Mouse (Mus musculus) kidney, adult 8-10 months (tissue): Measurements from ENCODE around the gene Arl16.
A peak's percentile ranks its signal among the peaks of the same experiment; 100 is the strongest.

Experiments
- DNase-seq, 2 experiments: peaks; one replicate each; pipeline ENCODE4 v3.0.0; 2022

The Arl16 gene

DNA sequence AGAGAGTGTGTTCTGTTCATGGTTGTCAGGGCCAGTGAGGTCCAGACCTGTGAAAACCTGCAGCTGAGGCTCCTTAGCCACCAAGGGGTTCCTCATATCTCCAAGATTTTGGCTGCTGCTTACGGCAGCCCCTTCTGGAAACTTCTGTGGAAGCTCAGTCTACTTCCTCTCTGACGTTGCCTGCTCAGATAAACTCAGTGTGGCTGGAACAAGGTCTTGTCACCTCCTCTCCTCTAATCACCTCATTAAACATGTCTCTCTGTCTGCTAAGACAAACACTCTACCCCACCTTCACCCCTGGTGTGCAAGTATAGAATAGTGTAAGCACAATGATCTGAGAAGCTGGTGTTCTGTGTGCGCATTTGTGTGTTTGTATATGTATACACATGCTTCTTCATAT lies 21.9 kb downstream of the Arl16 start:
- no peak for DNase-seq

DNA sequence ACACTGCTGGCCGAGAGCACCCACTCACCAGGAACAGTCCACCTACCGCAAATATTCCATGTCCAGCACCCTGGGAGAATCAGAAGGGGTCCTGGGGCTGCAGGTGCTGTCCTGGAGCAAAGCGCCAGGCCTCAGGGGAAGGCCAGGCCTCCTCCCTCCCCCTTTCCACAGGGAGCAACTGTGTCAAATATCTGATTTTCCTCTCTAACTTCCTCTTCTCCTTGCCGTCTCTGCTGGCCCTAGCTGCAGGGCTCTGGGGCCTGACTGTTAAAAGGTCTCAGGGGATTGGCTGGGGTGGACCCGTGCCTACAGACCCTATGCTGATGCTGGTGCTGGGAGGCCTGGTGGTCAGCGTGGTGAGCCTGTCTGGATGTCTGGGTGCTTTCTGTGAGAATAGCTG lies 23.3 kb downstream of the Arl16 start:
- no peak for DNase-seq

DNA sequence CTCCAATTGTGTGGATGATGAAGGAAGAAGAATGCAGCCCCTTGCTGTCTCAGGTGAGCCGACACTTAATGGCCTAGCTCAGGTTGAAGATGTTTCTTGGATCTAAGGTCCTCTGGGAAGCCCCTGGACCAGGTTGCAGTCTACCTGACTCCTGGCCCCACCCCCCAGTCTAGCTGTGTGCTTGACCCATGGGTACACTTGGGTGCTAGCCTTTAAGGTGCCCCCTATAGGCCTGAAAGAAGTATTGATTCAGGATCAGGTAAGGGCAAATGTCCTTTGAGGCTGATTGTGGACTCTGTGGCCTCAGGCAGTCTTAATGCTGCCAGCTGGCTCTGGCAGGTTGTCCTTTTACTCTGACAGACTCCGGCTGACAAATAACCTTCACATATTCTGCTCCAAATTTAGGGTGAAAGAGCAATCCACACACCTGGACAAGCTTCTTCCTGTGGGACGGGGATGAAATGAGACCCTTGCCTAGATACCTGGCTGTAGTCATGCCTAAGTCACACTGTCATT lies 24.6 kb downstream of the Arl16 start:
- peak in 1 of 2 experiments; percentile 18 for DNase-seq

DNA sequence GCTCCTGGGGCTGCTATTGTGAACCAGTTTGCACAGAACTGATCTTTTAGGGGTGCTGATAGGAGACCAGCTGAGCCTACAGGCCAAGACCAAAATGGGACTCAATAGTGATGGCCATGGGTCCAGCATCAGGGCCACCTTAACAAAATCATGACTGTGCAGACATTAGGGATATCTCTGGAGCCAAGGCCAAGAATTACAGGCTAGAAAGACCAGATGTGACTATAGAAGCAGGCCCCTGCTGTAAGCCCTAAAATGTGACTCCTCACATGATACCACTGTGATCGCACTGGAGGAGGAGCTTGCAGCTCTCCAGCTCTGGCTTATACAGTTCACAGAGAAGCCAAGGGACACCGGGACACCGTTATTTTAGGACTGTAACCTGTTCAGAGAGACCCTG lies 25.1 kb downstream of the Arl16 start, which contains the start of gene Tspan10:
Gene Tspan10 (plus strand): TSS at position 301 of the 400 bp plus-strand sequence.
- DNase-seq = no peak

DNA sequence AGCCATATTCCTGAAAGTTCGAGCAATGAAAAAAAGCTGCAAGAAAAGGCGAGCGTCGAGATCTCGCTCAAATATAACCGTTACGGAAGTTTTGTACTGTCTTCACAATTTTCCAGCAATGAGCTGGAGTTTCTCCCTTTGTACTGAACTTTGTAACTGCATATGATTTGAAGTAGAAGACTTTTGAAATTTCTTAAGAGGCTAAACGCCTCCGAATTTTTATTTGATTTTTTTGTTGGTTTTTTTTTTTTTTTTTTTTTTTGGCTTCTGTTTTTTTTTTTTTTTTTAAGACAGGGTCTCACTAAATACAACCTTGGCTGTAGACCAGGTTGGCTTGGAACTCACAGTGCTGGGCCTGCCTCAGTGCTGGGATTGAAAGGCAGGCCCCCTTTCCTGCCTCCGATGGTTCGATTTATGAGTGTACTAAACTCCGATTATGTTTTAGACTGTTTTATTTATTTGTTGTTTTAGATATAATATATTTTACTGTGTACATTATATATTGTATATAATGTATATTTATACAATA lies 29.5 kb downstream of the Arl16 start:
- no peak for DNase-seq

DNA sequence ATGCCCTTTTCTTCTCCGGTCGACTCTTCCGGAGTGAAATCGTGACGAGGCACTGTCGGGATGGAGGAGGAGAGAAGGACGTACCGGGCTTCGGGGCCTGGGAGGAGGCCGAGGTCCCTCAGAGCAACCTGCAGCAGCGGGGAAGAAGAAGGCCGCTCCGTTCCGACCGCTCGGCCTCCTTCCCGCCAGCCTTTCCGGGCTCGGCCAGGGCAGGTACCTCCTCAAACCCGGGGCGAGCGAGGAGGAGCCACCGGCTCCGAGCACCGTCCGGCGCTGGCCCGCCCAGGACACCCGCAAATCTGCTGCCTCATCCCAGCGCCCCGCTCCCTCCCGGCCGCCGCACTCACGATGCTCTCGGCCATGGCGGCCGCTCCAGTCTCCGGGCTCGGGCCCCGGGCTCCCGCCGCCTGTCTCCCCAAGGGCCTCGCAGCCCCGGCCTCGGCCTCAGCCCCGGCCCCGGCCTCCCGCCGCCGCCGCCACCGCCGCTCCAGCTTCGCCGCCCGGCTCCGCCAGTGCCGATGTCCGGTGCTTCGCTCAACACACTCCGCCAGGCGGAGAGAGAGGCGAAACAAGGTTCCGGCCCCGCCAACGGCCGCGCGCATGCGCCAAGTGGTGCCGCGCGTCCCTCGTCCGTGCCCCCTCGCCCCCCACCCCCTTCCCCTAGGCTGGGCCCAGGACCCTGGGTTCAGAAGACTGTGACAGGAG lies 30.1 kb downstream of the Arl16 start, which contains the start of gene Nploc4:
Gene Nploc4 (minus strand): TSS at position 557 of the 705 bp plus-strand sequence.
- peak; percentile 73 to 88 for DNase-seq

DNA sequence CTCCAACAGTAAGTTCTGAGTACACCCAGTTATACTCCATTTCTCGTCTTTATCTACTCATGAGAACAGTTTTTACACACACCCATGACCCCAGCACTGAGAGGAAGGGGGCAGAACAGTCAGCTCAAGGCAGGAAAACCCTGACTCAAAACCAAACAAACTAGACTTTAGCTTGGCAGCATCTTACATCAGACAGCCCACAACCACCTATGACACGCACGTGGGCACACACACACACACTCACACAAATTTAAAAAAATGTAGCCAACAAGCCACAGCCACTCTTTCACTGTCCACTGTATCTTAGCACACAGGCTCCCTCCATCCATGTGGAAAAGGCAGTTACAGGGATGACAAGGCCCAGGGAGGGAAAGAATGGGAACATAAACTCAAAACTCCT lies 40.7 kb downstream of the Arl16 start:
- DNase-seq = no peak

DNA sequence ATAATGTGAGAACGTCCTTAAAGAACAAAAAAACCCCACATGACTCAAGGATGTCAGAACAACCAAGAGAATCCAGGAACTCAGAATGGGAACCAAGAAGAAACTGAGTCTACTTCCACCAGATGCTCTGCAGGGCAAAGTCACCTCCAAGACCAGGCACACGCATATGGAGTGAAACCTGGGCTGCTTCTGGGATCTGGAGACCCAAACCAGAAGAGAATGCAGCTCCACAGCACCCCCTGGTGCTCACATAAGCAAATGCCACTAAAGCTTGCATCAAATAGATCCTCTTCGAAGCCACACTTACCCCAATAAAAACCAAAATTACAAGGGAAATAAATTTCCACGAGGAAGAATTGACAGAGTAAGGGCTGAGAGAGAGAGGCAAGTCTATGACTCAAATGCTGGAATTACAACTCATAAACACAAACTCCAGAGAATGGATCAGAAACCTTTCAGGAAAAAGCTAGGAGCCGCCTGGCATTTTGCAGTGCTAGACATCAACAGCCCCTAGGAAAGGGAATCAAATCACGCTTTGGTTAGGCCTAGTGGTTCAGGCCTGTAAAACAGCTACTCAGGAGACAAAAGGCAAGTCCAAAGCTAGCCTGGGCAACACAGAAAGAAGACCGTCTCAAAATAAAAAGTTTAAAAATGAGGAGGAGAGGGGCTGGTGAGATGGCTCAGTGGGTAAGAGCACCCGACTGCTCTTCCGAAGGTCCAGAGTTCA lies 43.7 kb downstream of the Arl16 start:
- peak; percentile 42 to 61 for DNase-seq

DNA sequence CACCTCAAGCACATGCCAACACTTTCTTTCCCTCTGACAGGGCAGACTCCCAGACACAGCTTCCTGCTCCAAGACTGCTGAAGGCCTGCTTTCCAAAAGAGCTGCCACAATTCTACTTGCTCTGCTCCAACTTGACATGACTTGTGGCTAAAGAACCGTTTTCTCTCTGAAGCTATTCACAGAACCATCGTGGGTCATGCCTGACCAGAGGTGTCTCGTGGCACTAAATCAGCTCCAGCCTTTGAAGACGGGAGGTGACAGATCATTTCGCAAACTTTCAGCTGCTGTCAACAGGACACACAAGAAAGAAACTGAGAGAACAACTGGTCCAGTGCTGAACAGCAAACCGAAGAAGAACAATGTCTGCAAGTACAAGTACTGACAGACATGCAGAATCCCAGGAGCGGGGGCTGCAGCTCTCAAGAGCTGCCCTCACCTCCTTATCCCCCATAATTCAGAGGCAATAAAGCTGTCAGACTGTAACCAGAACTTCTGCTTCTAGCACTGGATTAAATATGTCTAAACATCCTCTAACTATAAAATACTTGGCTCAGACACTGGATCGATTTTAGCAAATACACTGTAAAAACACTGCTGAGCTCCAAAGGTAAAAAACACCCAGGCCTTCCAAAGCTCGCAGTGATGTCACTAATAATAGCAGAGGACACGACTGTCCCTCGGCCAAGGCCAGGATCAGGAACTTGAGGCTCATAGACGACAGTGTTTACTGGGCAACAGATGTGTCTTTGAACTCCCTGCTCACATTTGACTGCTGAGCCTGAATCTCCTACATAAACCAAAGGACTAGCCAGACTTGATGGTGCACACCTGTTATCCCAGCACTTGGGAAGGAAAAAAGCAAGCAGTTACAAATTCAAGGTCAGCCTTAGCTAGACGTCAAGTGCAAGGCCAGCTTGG lies 44.5 kb downstream of the Arl16 start:
- DNase-seq = no peak

DNA sequence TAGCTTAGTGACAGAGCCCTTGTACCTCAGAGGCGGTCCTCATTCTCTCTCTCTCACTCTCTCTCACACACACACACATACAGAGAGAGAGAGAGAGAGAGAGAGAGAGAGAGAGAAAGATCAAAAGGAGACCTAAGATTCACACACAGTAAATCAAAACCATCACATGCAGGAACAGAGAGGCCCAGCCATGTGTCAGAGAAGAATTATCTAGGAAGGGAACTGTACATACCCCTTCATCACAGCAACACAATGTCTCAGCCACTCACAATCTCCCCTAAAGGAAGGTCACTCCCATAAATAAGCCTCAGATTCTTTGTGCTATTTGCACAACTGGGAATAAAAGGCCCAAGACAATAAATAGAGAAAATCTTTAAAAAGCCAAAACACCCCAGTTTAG lies 48.8 kb downstream of the Arl16 start:
- DNase-seq = no peak

DNA sequence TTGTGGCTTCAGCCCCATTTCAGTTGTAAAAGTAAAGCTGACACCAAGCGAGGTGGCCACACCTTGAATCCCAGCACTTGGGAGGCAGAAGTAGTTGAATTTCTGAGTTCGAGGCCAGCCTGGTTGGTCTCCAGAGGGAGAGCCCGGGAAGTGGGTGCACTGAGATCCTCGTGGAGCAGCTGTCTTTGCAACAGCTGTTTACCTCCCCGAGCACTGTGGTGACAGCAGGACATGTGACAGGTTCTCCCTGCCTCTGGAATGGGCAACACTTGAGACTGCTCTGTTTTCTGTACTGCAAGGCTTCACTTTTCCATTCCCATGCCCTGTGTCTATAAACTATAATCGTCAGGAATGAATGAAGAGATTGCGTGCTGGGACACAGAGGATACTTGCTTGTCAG lies 49.6 kb downstream of the Arl16 start:
- DNase-seq = no peak
